Mouse (Mus musculus) activated CD4-positive, CD25-positive, alpha-beta regulatory T cell (primary cell): ENCODE results near the gene Colq. TPM values are rescaled to one million over a fixed set of nuclear protein-coding genes. Genes with fewer than 3 reads are reported as not detected.

Source experiments
- polyA plus RNA-seq, 2 experiments: library from polyadenylated mRNA; unstranded; fragments of 100-300 nt; shearing (Covaris generic); gene quantifications; one replicate each; pipeline ENCODE4 v1.2.1; 2017

Gene Colq
- polyA plus RNA-seq, result 10 to 100 TPM; 11.3 to 13.9 TPM

GRCm38 (mm10) chr14:31591243-31591642 lies at the start of gene Colq:
Colq (minus strand) TSS chr14:31591343.

DNA sequence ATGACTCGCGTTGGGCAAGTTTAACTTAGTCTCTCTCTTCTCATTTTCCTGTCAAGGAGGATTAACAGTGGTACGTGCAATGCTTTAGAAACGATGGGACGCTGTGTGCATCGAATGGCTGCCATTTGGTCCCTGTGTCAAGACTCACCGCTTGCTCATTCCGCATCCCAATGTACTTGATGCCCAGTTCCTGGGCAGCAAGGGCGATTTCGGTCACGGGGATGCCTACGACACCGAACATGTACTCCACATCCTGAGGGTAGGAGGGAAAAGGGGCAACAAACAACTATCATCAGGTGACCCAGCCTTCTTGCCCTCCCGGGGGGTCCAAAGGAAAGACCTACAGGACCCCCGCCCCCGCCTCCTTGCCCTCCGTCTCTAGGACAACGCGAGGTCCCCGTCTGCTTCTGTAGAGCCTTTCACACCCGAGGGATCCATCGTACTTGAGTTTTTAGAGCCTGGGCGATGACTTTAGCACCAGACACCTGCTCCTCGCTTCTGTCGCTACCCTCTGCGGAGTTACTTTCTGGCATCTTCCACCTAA lies 49.3 kb upstream of the Colq start, which contains the start of gene Gm49387:
TSS of gene Gm49387 (minus strand) at position 533 of the 544 bp plus-strand sequence.

DNA sequence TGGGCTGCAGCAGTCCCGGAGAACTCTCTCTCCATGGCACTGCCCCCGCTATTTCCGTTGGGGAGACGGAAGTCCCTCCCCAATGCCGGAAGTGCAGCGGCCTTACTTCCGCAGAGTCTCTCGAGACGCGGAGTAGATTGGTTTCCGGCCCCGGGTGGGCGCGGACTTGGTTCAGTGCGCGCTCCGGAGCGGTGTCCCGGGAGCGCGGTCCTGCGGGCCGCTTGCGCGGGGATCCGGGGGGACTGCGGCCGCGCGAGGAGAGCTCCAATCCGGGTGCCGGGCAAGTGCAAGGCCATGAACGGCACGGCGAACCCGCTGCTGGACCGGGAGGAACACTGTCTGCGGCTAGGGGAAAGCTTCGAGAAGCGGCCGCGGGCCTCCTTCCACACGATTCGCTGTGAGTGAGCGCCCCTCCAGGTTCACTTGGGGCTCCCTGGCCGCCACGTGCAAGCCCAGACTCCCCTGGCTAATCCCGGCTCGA lies 96.1 kb downstream of the Colq start, which contains the start of gene Mettl6:
TSS of gene Mettl6 (minus strand) at position 66 of the 481 bp plus-strand sequence.

GRCm38 (mm10) chr14:31494349-31494974 lies 96.7 kb downstream of the Colq start, which contains the start of gene Eaf1:
Eaf1 (plus strand) TSS chr14:31494399.

Other genes starting within 250 kb of the Colq start
- gene Sh3bp5, start 155.3 kb downstream of the Colq start, polyA plus RNA-seq, result 100 to 1,000 TPM in 1 of 2 experiments, 10 to 100 TPM in 1; 50.2 to 124 TPM
- gene Eaf1, start 96.9 kb downstream of the Colq start, polyA plus RNA-seq, result 10 to 100 TPM; 25.4 to 32.0 TPM
- gene Mettl6, start 96.3 kb downstream of the Colq start, polyA plus RNA-seq, result 10 to 100 TPM; 53.0 to 73.7 TPM
- 1 to 10 TPM in 1 of 2 experiments, not detected in 1; 1.8 TPM for gene Gm49387, start 49.5 kb upstream of the Colq start, polyA plus RNA-seq
- 10 to 100 TPM; 19.3 to 24.0 TPM for gene Btd, start 49.7 kb upstream of the Colq start, polyA plus RNA-seq
- gene Hacl1, start 49.9 kb upstream of the Colq start, polyA plus RNA-seq, result 10 to 100 TPM; 24.5 to 25.1 TPM
- 10 to 100 TPM in 1 of 2 experiments, 1 to 10 TPM in 1; 8.4 to 12.0 TPM for gene Ankrd28, start 239.3 kb upstream of the Colq start, polyA plus RNA-seq